Mouse (Mus musculus) CH12.LX (cell line): ENCODE measurements around the gene Popdc3. TPM values are rescaled to one million over a fixed set of nuclear protein-coding genes. Genes with fewer than 3 reads are reported as not detected.

Source experiments
- DNase-seq: peaks from one replicate; pipeline ENCODE4 v3.0.0-alpha.2; 2013; ENCODE audit errors: extremely low read depth
- H3K27ac ChIP-seq: 2 replicates; pipeline ENCODE4 v1.5.1; 2012; ENCODE audit warnings: low read depth, mild to moderate bottlenecking, control low read depth, moderate library complexity; ENCODE audit not compliant: insufficient read depth
- H3K27me3 ChIP-seq: replicated peaks from 2 replicates; pipeline ENCODE3; 2012; ENCODE audit warnings: inconsistent platforms
- H3K36me3 ChIP-seq, 2 experiments: replicated peaks in 1 of 2; 2 replicates each; pipeline versions ENCODE3 to v1.6.1; 2012; ENCODE audit warnings: inconsistent platforms in 1 of 2, low read length in 1 of 2, mild to moderate bottlenecking in 1 of 2, mixed read lengths in 1 of 2, moderate library complexity in 1 of 2; ENCODE audit not compliant: control insufficient read depth in 1 of 2, insufficient read depth in 1 of 2
- H3K4me1 ChIP-seq, 2 experiments: 2 replicates each; pipeline ENCODE4 v1.6.1; 2012; ENCODE audit warnings: inconsistent platforms in 1 of 2, moderate library complexity in 1 of 2; ENCODE audit not compliant: insufficient read depth in 2 of 2, control insufficient read depth in 1 of 2
- H3K4me2 ChIP-seq: 2 replicates; pipeline ENCODE4 v1.6.1; 2012; ENCODE audit warnings: low read depth, mild to moderate bottlenecking, control low read depth; ENCODE audit not compliant: poor library complexity, insufficient read depth, severe bottlenecking
- H3K4me3 ChIP-seq, 3 experiments: fragments of 150-350 bp in 1 of 3; sonication (generic) in 1 of 3; replicated peaks in 1 of 3; 2 replicates each; pipeline versions ENCODE3 to v1.5.1; 2011 to 2012; ENCODE audit warnings: low read depth in 2 of 3, low read length in 2 of 3, mild to moderate bottlenecking in 2 of 3, moderate library complexity in 2 of 3, control low read depth in 1 of 3, improper control_type of control experiment in 1 of 3, inconsistent platforms in 1 of 3, mixed read lengths in 1 of 3; ENCODE audit not compliant: poor library complexity in 1 of 3
- H3K79me2 ChIP-seq: replicated peaks from 2 replicates; pipeline ENCODE4 v1.6.1; 2012; ENCODE audit warnings: mild to moderate bottlenecking, moderate library complexity; ENCODE audit not compliant: control insufficient read depth, poor library complexity, insufficient read depth, severe bottlenecking; ENCODE audit errors: extremely low read depth
- H3K9ac ChIP-seq: 2 replicates; pipeline ENCODE4 v1.6.1; 2012; ENCODE audit warnings: low read depth, mild to moderate bottlenecking, control low read depth, moderate library complexity; ENCODE audit not compliant: insufficient read depth
- H3K9me3 ChIP-seq: replicated peaks from 2 replicates; pipeline ENCODE3; 2012; ENCODE audit warnings: low read length, inconsistent platforms, mixed read lengths
- CHD1 ChIP-seq: IDR thresholded peaks from 2 replicates; pipeline ENCODE4 v1.6.1; 2012; ENCODE audit warnings: low read depth, low read length, improper control_type of control experiment, inconsistent platforms
- ELF1 ChIP-seq: IDR thresholded peaks from 2 replicates; pipeline ENCODE4 v1.6.1; 2014; ENCODE audit warnings: low read depth, mild to moderate bottlenecking, inconsistent platforms, low read length, improper control_type of control experiment
- EP300 ChIP-seq: IDR thresholded peaks from 2 replicates; pipeline ENCODE4 v1.6.1; 2011; ENCODE audit warnings: low read length, improper control_type of control experiment
- GABPA ChIP-seq: IDR thresholded peaks from 2 replicates; pipeline ENCODE4 v1.6.1; 2012; ENCODE audit warnings: low read depth, low read length, improper control_type of control experiment, inconsistent platforms; ENCODE audit not compliant: insufficient replicate concordance
- HCFC1 ChIP-seq: IDR thresholded peaks from 2 replicates; pipeline ENCODE4 v1.6.1; 2012; ENCODE audit warnings: low read depth, mild to moderate bottlenecking, inconsistent platforms, low read length, improper control_type of control experiment
- JUND ChIP-seq: conservative IDR thresholded peaks from 2 replicates; pipeline ENCODE4 v1.6.1; 2011; ENCODE audit warnings: low read depth, low read length, improper control_type of control experiment
- KAT2A ChIP-seq: IDR thresholded peaks from 2 replicates; pipeline ENCODE4 v1.6.1; 2012; ENCODE audit warnings: low read length, improper control_type of control experiment, inconsistent platforms; ENCODE audit not compliant: insufficient replicate concordance
- MAX ChIP-seq: IDR thresholded peaks from 2 replicates; pipeline ENCODE4 v1.6.1; 2011; ENCODE audit warnings: low read length, improper control_type of control experiment
- MAZ ChIP-seq: IDR thresholded peaks from 2 replicates; pipeline ENCODE4 v1.6.1; 2012; ENCODE audit warnings: low read depth, mild to moderate bottlenecking, inconsistent platforms, low read length, improper control_type of control experiment, moderate library complexity
- MXI1 ChIP-seq: IDR thresholded peaks from 2 replicates; pipeline ENCODE4 v1.6.1; 2011; ENCODE audit warnings: mild to moderate bottlenecking, low read depth, low read length, improper control_type of control experiment
- POLR2A ChIP-seq: IDR thresholded peaks from 2 replicates; pipeline ENCODE4 v1.6.1; 2011; ENCODE audit warnings: low read depth, mild to moderate bottlenecking, improper control_type of control experiment, low read length
- POLR2AphosphoS2 ChIP-seq: IDR thresholded peaks from 2 replicates; pipeline ENCODE4 v1.6.1; 2011; ENCODE audit warnings: low read depth, low read length, improper control_type of control experiment
- RCOR1 ChIP-seq: conservative IDR thresholded peaks from 2 replicates; pipeline ENCODE4 v1.6.1; 2012; ENCODE audit warnings: low read depth, mild to moderate bottlenecking, inconsistent platforms, low read length, improper control_type of control experiment
- USF1 ChIP-seq: IDR thresholded peaks from 2 replicates; pipeline ENCODE4 v1.6.1; 2014; ENCODE audit warnings: low read depth, mild to moderate bottlenecking, inconsistent platforms, low read length, improper control_type of control experiment
- USF2 ChIP-seq: conservative IDR thresholded peaks from 2 replicates; pipeline ENCODE4 v1.6.1; 2011; ENCODE audit warnings: low read depth, low read length, improper control_type of control experiment
- ZC3H11A ChIP-seq: IDR thresholded peaks from 2 replicates; pipeline ENCODE4 v1.6.1; 2012; ENCODE audit warnings: low read depth, mild to moderate bottlenecking, inconsistent platforms, low read length, improper control_type of control experiment
- ZMIZ1 ChIP-seq: IDR thresholded peaks from 2 replicates; pipeline ENCODE4 v1.6.1; 2012; ENCODE audit warnings: low read depth, mild to moderate bottlenecking, inconsistent platforms, low read length, improper control_type of control experiment
- dilution Hi-C: fragments of 300-500 bp; cut with MboI; formaldehyde crosslinking; loops from 2 replicates; pipeline ENCODE4 v1.14.3; 2020; ENCODE audit warnings: low sequenced_read_pairs; ENCODE audit not compliant: extremely low pct_unique_long_range_greater_than_20kb, extremely low pct_ligation_motif_present
- in situ Hi-C: fragments of 300-500 bp; cut with MboI; formaldehyde crosslinking; loops from 3 replicates; pipeline ENCODE4 v1.14.3; 2019; ENCODE audit warnings: low sequenced_read_pairs, low pct_ligation_motif_present, low pct_unique_long_range_greater_than_20kb, mixed read lengths
- polyA plus RNA-seq: library from polyadenylated mRNA; unstranded; fragments of >175 nt; gene quantifications from 2 replicates; pipeline ENCODE4 v1.2.1, GENCODE M21; 2012; ENCODE audit warnings: low read depth; ENCODE audit not compliant: insufficient read length
- total RNA-seq, 2 experiments: library from RNA; depleted of rRNA; stranded (reverse); fragments of 300-350 nt in 1 of 2; fragments of >200 nt in 1 of 2; gene quantifications; 2 replicates each; pipeline ENCODE4 v1.2.3; 2012 to 2014

The Popdc3 gene
- total and polyA plus RNA-seq, 3 experiments: 0.04 to 0.24 (median 0.24) TPM

DNA sequence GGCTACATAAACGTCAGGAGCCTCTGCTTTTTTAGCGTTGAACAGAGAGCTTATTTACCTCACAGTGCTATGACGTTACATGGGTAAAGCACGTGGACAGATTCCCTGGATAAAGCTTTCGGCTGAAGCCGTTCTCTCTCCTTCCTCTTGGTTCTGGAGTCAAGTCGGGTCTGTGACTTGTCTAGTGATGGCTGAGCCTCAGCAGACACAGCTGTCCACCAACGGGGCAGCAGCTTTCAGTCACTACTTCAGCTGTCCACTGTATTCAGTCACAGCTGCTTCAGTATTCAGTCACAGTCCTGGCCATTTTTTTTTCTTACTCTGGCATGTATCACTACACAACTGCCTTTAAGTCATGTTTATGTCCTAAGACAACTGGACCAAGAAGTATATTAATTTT is 4.0 kb upstream of the Popdc3 start:
- H3K36me3 ChIP-seq: no peaks in the 10 kb centered on the region
- H3K9me3 ChIP-seq: no peaks in the 10 kb centered on the region
- H3K4me1 ChIP-seq: no peaks in the 10 kb centered on the region
- dilution Hi-C loops: no loop called here
- DNase-seq: no peak
- no peak overlapping the region for H3K9ac ChIP-seq
- no peak overlapping the region for H3K27ac ChIP-seq
- H3K4me3 ChIP-seq: no peak overlapping the region
- H3K4me2 ChIP-seq: no peak overlapping the region
- in situ Hi-C loops: no loop called here
- H3K27me3 ChIP-seq: no peaks in the 10 kb centered on the region
- H3K79me2 ChIP-seq: no peaks in the 10 kb centered on the region
- TF ChIP-seq MAZ (no peak), USF2 (no peak), ELF1 (no peak), MAX (no peak)

DNA sequence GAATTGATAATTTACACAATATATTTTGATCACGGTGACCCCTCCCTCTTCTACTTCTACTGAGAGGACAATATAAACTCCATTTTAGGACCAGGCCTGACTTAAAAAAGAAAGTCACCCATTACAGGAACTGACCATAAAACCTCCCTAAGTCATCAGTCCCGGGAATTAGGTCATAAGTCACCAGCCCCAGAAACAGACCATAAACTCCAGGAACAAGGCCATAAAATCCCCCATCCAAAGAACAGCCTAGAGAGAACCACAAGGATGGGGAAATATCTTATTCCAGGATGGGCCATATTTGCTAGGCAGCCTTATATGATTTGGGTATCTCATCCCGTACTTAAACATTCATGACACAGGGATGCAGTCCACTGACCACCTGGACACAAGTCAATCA is 3.6 kb upstream of the Popdc3 start:
- dilution Hi-C loops (no loop called here), in situ Hi-C loops (no loop called here)
- Histone ChIP-seq H3K4me3 (no peak overlapping the region), H3K27me3 (no peaks in the 10 kb centered on the region), H3K9ac (no peak overlapping the region), H3K79me2 (no peaks in the 10 kb centered on the region), H3K9me3 (no peaks in the 10 kb centered on the region), H3K36me3 (no peaks in the 10 kb centered on the region), H3K27ac (no peak overlapping the region), H3K4me2 (no peak overlapping the region), H3K4me1 (no peaks in the 10 kb centered on the region)
- TF ChIP-seq RCOR1 (no peak), USF2 (no peak), CHD1 (no peak), POLR2AphosphoS2 (no peak), USF1 (no peak), POLR2A (no peak), GABPA (no peak), HCFC1 (no peak), ZC3H11A (no peak), MXI1 (no peak), ZMIZ1 (no peak), JUND (no peak), ELF1 (no peak), EP300 (no peak), KAT2A (no peak)
- no peak for DNase-seq
